Mouse (Mus musculus) intestine, embryonic 14.5 days (tissue): Measurements from ENCODE around the gene Tdrd5. TPM values are rescaled to one million over a fixed set of nuclear protein-coding genes. Genes with fewer than 3 reads are reported as not detected.
"Not testable (repeated sequence)": the region's sequence is repeated elsewhere in the genome, so short reads cannot be mapped to it uniquely, and the experiment has no call there.

Experiments
- ATAC-seq: fragments of 200-750 bp; cut with Nextera tagmentation; replicated peaks from 2 replicates; pipeline ENCODE4 v1.8.0; 2017; ENCODE audit warnings: low read depth, moderate number of reproducible peaks, moderate TSS enrichment, moderate library complexity; ENCODE audit not compliant: low FRiP score, low TSS enrichment
- DNase-seq: peaks from one replicate; pipeline ENCODE4 v3.0.0-alpha.2; 2018; ENCODE audit warnings: low spot score
- H3K27ac ChIP-seq: fragments of 300-500 bp; sonication (generic); 2 replicates; pipeline ENCODE4 v1.5.1; 2014; ENCODE audit warnings: low read depth, mild to moderate bottlenecking, control low read depth
- H3K27me3 ChIP-seq: fragments of 300-500 bp; sonication (generic); replicated peaks from 2 replicates; pipeline ENCODE4 v1.6.1; 2014; ENCODE audit warnings: low read length, control low read depth; ENCODE audit not compliant: control insufficient read depth, insufficient read depth
- H3K36me3 ChIP-seq: fragments of 300-500 bp; sonication (generic); 2 replicates; pipeline ENCODE4 v1.6.1; 2014; ENCODE audit warnings: low read length, control low read depth; ENCODE audit not compliant: control insufficient read depth, insufficient read depth
- H3K4me1 ChIP-seq: fragments of 300-500 bp; sonication (generic); replicated peaks from 2 replicates; pipeline ENCODE4 v1.6.1; 2014; ENCODE audit warnings: low read length, control low read depth, mixed read lengths; ENCODE audit not compliant: control insufficient read depth, insufficient read depth
- H3K4me2 ChIP-seq: fragments of 300-500 bp; sonication (generic); 2 replicates; pipeline ENCODE4 v1.6.1; 2014; ENCODE audit warnings: low read length
- H3K4me3 ChIP-seq: fragments of 300-500 bp; sonication (generic); 2 replicates; pipeline ENCODE4 v1.5.1; 2014; ENCODE audit warnings: low read depth, low read length, control low read depth, mixed read lengths
- H3K9ac ChIP-seq: fragments of 300-500 bp; sonication (generic); 2 replicates; pipeline ENCODE4 v1.6.1; 2014; ENCODE audit warnings: mild to moderate bottlenecking, low read length
- H3K9me3 ChIP-seq: fragments of 300-500 bp; sonication (generic); 2 replicates; pipeline ENCODE4 v1.6.1; 2016; ENCODE audit warnings: low read length, control low read depth; ENCODE audit not compliant: control insufficient read depth
- WGBS: fragments of 180-500 bp; shearing (Covaris S2); extraction: QIAGEN DNeasy Blood & Tissue Kit; methylation state at CpG from one replicate; pipeline ENCODE4 v1.1.7; 2014; 5-methylcytosine and 5-hydroxymethylcytosine counted together
- polyA plus RNA-seq: library from polyadenylated mRNA; unstranded; fragments of >200 nt; fragmentation: Nextera tagmentation; extraction: Ambion mirVana; gene quantifications from 2 replicates; pipeline ENCODE4 v1.2.1, GENCODE M21; 2014

Tdrd5 gene
- polyA plus RNA-seq, 1 experiment from 2014 or later = 0.89 TPM

- Histone ChIP-seq H3K36me3 (no peaks in the 10 kb centered on the region), H3K27me3 (no peaks in the 10 kb centered on the region), H3K4me1 (no peaks in the 10 kb centered on the region), H3K9me3 (no peaks in the 10 kb centered on the region), H3K27ac (no peak overlapping the region), H3K9ac (no peak overlapping the region), H3K4me2 (no peak overlapping the region), H3K4me3 (no peak overlapping the region)
- DNase-seq (no peak), ATAC-seq (no peak)
- 56% methylated on average over 5 of the region's 5 CpGs for WGBS
Observed at GRCm38 (mm10) chr1:156271654-156272053, 31.8 kb downstream of the Tdrd5 start.

- ATAC-seq (no peak), DNase-seq (no peak)
- Histone ChIP-seq H3K9me3 (no peaks in the 10 kb centered on the region), H3K4me1 (no peaks in the 10 kb centered on the region), H3K36me3 (no peaks in the 10 kb centered on the region), H3K27me3 (no peaks in the 10 kb centered on the region), H3K4me3 (no peak overlapping the region), H3K9ac (no peak overlapping the region), H3K27ac (no peak overlapping the region), H3K4me2 (no peak overlapping the region)
- WGBS = 83% methylated on average over 9 of the region's 9 CpGs
Observed at GRCm38 (mm10) chr1:156270471-156270870, 33.0 kb downstream of the Tdrd5 start.

GRCm38 (mm10) chr1:156268546-156268945 is 34.9 kb downstream of the Tdrd5 start:
- not testable (repeated sequence) for H3K27ac ChIP-seq, DNase-seq, H3K27me3 ChIP-seq, H3K4me2 ChIP-seq, ATAC-seq, H3K4me3 ChIP-seq, H3K4me1 ChIP-seq, H3K9me3 ChIP-seq, H3K36me3 ChIP-seq, H3K9ac ChIP-seq
- WGBS = 30% methylated on average over 3 of the region's 3 CpGs

GRCm38 (mm10) chr1:156263946-156264345 is 39.5 kb downstream of the Tdrd5 start:
- no peak for DNase-seq
- WGBS = 84% methylated on average over 8 of the region's 8 CpGs

GRCm38 (mm10) chr1:156263352-156263751 is 40.1 kb downstream of the Tdrd5 start:
- no peaks in the 10 kb centered on the region for H3K36me3 ChIP-seq
- H3K9ac ChIP-seq = no peak overlapping the region
- WGBS = 55% methylated on average over 2 of the region's 2 CpGs
- no peaks in the 10 kb centered on the region for H3K9me3 ChIP-seq
- H3K4me3 ChIP-seq = no peak overlapping the region
- no peaks in the 10 kb centered on the region for H3K4me1 ChIP-seq
- ATAC-seq (no peak), DNase-seq (peak; percentile 85)
- H3K27ac ChIP-seq = no peak overlapping the region
- no peaks in the 10 kb centered on the region for H3K27me3 ChIP-seq
- no peak overlapping the region for H3K4me2 ChIP-seq

More at GRCm38 (mm10) chr1:156263946-156264345, 39.5 kb downstream of the Tdrd5 start:
- Histone ChIP-seq H3K4me3 (no peak overlapping the region), H3K4me1 (no peaks in the 10 kb centered on the region), H3K9ac (no peak overlapping the region), H3K36me3 (no peaks in the 10 kb centered on the region), H3K27ac (no peak overlapping the region), H3K9me3 (no peaks in the 10 kb centered on the region), H3K4me2 (no peak overlapping the region), H3K27me3 (no peaks in the 10 kb centered on the region)
- ATAC-seq = no peak

- Histone ChIP-seq H3K27me3 (no peaks in the 10 kb centered on the region), H3K9ac (no peak overlapping the region), H3K27ac (no peak overlapping the region), H3K4me3 (no peak overlapping the region), H3K4me1 (no peaks in the 10 kb centered on the region), H3K9me3 (no peaks in the 10 kb centered on the region), H3K4me2 (no peak overlapping the region), H3K36me3 (no peaks in the 10 kb centered on the region)
- DNase-seq (no peak), ATAC-seq (no peak)
- WGBS = 79% methylated on average over 4 of the region's 4 CpGs
Observed at GRCm38 (mm10) chr1:156254866-156255265, 48.6 kb downstream of the Tdrd5 start.

- H3K4me2 ChIP-seq, DNase-seq, H3K4me1 ChIP-seq, H3K36me3 ChIP-seq, H3K27ac ChIP-seq, H3K9me3 ChIP-seq, ATAC-seq, H3K9ac ChIP-seq, H3K27me3 ChIP-seq, H3K4me3 ChIP-seq: not testable (repeated sequence)
- WGBS = 77% methylated on average over 4 of the region's 4 CpGs
Observed at GRCm38 (mm10) chr1:156251096-156251495, 52.4 kb downstream of the Tdrd5 start.

GRCm38 (mm10) chr1:156247893-156248292 is 55.6 kb downstream of the Tdrd5 start:
- Histone ChIP-seq H3K4me2 (no peak overlapping the region), H3K9ac (no peak overlapping the region), H3K4me3 (no peak overlapping the region), H3K36me3 (no peaks in the 10 kb centered on the region), H3K27ac (no peak overlapping the region), H3K27me3 (no peaks in the 10 kb centered on the region), H3K9me3 (no peaks in the 10 kb centered on the region), H3K4me1 (no peaks in the 10 kb centered on the region)
- no peak for ATAC-seq
- 51% methylated on average over 3 of the region's 3 CpGs for WGBS
- DNase-seq = no peak

- WGBS = 8% methylated on average over 14 of the region's 14 CpGs
- ATAC-seq = no peak
- Histone ChIP-seq H3K4me2 (no peak overlapping the region), H3K4me3 (no peak overlapping the region), H3K36me3 (no peaks in the 10 kb centered on the region), H3K27me3 (no peaks in the 10 kb centered on the region), H3K4me1 (no peaks in the 10 kb centered on the region), H3K9me3 (no peaks in the 10 kb centered on the region), H3K27ac (no peak overlapping the region), H3K9ac (no peak overlapping the region)
- DNase-seq = peak; percentile 76
Observed at GRCm38 (mm10) chr1:156241713-156242348, 61.6 kb downstream of the Tdrd5 start.
